Mouse (Mus musculus) C2C12 (cell line): ENCODE measurements around the gene Enkur. TPM values are rescaled to one million over a fixed set of nuclear protein-coding genes. Genes with fewer than 3 reads are reported as not detected.

Experiments
- H3K27me3 ChIP-seq: one replicate; pipeline ENCODE4 v1.6.1; 2011; ENCODE audit not compliant: control insufficient read depth, insufficient read depth, insufficient read length
- H3K36me3 ChIP-seq: one replicate; pipeline ENCODE4 v1.6.1; 2011; ENCODE audit not compliant: control insufficient read depth, insufficient read depth
- H3K4me3 ChIP-seq: one replicate; pipeline ENCODE4 v1.5.1; 2011; ENCODE audit warnings: mild to moderate bottlenecking, control low read depth; ENCODE audit not compliant: poor library complexity, insufficient read depth, severe bottlenecking
- H3K79me2 ChIP-seq: one replicate; pipeline ENCODE4 v1.6.1; 2011; ENCODE audit not compliant: control insufficient read depth, insufficient read depth
- H3K79me3 ChIP-seq: one replicate; pipeline ENCODE4 v1.6.1; 2011; ENCODE audit warnings: low read depth, control low read depth
- H3ac ChIP-seq: one replicate; pipeline ENCODE3; 2011; ENCODE audit warnings: low read depth; ENCODE audit not compliant: control insufficient read depth, insufficient read length
- CEBPB ChIP-seq: IDR thresholded peaks from one replicate; pipeline ENCODE4 v1.6.1; 2011; ENCODE audit warnings: low read depth, mild to moderate bottlenecking, control low read depth, moderate library complexity
- CTCF ChIP-seq: IDR thresholded peaks from one replicate; pipeline ENCODE4 v1.5.1; 2011; ENCODE audit not compliant: control insufficient read depth, insufficient read depth, insufficient read length
- FOSL1 ChIP-seq: IDR thresholded peaks from one replicate; pipeline ENCODE4 v1.8.0; 2011; ENCODE audit warnings: mild to moderate bottlenecking, low read length; ENCODE audit not compliant: poor library complexity, insufficient read depth, severe bottlenecking
- MAX ChIP-seq: IDR thresholded peaks from one replicate; pipeline ENCODE4 v1.6.1; 2011; ENCODE audit warnings: mild to moderate bottlenecking, control low read depth
- MYOD1 ChIP-seq: IDR thresholded peaks from one replicate; pipeline ENCODE4 v1.6.1; 2011; ENCODE audit warnings: low read depth; ENCODE audit not compliant: control insufficient read depth, insufficient read length
- MYOG ChIP-seq: IDR thresholded peaks from one replicate; pipeline ENCODE4 v1.6.1; 2011; ENCODE audit not compliant: control insufficient read depth, insufficient read length; ENCODE audit errors: extremely low read depth
- USF1 ChIP-seq: IDR thresholded peaks from one replicate; pipeline ENCODE4 v1.6.1; 2011; ENCODE audit warnings: low read depth, mild to moderate bottlenecking, control low read depth, moderate library complexity
- polyA plus RNA-seq: library from polyadenylated mRNA; unstranded; fragments of >200 nt; fragmentation: generic; extraction: Trizol; gene quantifications from one replicate; pipeline ENCODE4 v1.2.1, GENCODE M21; 2012; ENCODE audit warnings: missing spikeins

The Enkur gene
- polyA plus RNA-seq, 1 experiment, result 0.08 TPM

DNA sequence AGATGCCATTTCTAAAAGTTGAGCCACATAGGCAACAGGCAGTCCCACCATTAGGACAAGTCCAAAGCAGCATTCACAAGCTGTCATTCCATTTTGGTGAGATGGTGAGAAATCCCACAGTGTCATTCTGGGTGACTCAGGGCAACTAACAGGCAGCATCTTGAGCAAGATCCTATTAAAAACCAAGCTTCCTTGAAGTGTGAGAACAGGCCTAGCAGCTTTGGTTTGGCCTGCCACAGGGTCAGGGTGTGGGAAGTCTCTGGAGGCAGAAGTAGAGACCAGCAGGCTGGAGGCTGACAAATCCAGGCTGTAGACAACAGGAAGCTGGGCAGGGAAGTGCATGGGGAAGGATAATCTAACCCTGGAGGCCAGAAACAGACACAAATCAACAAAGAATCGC is 22.4 kb downstream of the Enkur start:
- no peaks in the 10 kb centered on the region for H3K79me2 ChIP-seq
- peak; percentile 13 for TF ChIP-seq CEBPB
- TF ChIP-seq CTCF, result no peak
- H3K4me3 ChIP-seq, result no peak overlapping the region
- no peak overlapping the region for H3ac ChIP-seq
- no peaks in the 10 kb centered on the region for H3K79me3 ChIP-seq
- H3K36me3 ChIP-seq, result no peaks in the 10 kb centered on the region
- no peaks in the 10 kb centered on the region for H3K27me3 ChIP-seq

DNA sequence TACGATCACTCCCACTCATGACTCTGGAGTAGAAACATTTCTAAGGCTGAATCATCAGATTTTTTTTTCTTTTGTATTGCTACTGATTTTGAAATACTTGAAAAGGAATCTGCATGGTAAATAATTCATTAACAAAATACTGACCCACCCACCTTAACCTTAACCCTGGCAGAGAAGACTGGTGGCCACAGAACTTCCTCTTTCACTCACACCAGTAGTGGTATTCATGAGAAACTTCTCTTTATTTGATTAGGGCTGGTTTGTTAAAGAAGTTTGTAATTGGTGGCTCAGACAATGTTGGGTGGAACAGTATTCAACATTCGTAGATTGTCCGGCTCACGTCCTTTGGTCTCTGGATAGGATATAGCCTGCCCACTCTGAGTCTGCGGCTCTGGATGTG is 26.0 kb downstream of the Enkur start:
- Histone ChIP-seq H3ac (no peak overlapping the region), H3K79me3 (no peaks in the 10 kb centered on the region), H3K4me3 (no peak overlapping the region), H3K36me3 (no peaks in the 10 kb centered on the region), H3K79me2 (no peaks in the 10 kb centered on the region), H3K27me3 (no peaks in the 10 kb centered on the region)
- TF ChIP-seq MAX, result no peak
- no peak for TF ChIP-seq FOSL1
- TF ChIP-seq MYOD1, result no peak
- TF ChIP-seq CTCF, result no peak

DNA sequence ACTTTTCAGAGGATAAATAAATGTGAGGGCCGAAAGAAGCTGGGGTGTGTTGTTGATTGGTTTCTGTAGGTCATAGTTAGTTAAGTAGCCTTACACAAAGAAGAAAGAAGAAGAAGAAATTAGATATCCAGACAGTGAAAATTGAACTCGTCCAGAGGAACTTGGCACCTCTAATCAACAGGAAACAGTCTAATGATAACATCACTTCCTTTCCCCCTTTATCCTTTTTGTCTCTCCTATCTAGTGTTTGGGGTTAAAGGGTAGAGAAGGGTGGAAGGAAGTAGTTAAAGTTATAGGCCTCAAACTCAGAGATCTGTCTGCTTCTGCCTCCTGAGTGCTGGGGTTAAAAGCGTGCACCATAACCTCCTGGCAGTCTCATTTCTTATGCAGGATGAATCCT is 32.4 kb downstream of the Enkur start:
- Histone ChIP-seq H3ac (no peak overlapping the region), H3K79me3 (no peaks in the 10 kb centered on the region), H3K27me3 (no peaks in the 10 kb centered on the region), H3K36me3 (no peaks in the 10 kb centered on the region), H3K4me3 (no peak overlapping the region), H3K79me2 (no peaks in the 10 kb centered on the region)
- no peak for TF ChIP-seq CTCF
- TF ChIP-seq MYOD1, result no peak
- TF ChIP-seq MYOG, result no peak
- TF ChIP-seq MAX, result no peak
- TF ChIP-seq CEBPB, result no peak
- TF ChIP-seq USF1, result no peak
- TF ChIP-seq FOSL1, result no peak

DNA sequence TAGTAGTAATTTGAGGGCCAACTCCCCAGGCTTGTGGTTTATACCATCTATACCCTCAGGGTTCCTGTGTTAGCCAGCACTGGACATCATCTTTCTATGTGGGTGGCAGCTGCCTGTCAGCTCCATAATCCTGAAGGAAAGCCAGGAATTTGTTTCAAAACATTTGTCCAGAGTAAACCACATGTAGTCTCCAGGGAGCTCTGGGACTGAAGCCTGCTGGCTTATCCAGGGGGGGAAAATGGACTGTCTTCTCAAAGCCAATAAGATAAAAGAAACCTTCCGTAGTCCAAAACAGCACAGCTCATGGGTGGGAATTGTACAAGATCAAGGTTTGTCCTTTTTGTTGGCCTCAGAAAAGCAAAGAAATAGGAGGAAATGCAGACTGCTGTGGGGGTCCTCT is 37.2 kb downstream of the Enkur start:
- no peaks in the 10 kb centered on the region for H3K36me3 ChIP-seq

DNA sequence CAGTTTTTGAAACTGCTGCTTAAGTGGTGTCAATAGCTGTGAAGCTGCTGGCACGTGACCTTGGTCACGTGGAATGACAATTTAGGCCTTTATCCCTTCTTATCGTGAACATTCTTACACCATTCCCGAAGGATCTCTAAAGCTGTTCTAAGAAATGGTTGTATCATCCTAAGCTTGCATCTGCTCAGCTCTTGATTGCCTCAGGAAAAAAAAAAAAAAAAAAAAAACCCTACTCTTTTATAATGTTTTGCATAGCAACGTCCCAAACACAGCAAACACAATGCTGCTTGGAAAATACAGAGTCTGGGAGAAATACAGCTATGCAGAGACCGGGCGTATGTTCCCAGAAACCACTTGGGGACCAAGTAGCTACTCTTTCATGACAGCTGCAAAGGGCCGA is 40.9 kb downstream of the Enkur start:
- Histone ChIP-seq H3K27me3 (no peaks in the 10 kb centered on the region), H3ac (no peak overlapping the region), H3K4me3 (no peak overlapping the region), H3K79me3 (no peaks in the 10 kb centered on the region), H3K36me3 (no peaks in the 10 kb centered on the region), H3K79me2 (no peaks in the 10 kb centered on the region)
- no peak for TF ChIP-seq CTCF
- peak; percentile 35 for TF ChIP-seq USF1

More for the DNA sequence above, 37.2 kb downstream of the Enkur start:
- no peak overlapping the region for H3ac ChIP-seq
- no peaks in the 10 kb centered on the region for H3K79me2 ChIP-seq
- no peak for TF ChIP-seq MYOD1
- TF ChIP-seq MYOG, result no peak
- TF ChIP-seq MAX, result no peak
- no peak for TF ChIP-seq CEBPB
- no peak for TF ChIP-seq FOSL1
- no peak for TF ChIP-seq USF1
- TF ChIP-seq CTCF, result no peak
- no peaks in the 10 kb centered on the region for H3K79me3 ChIP-seq
- no peak overlapping the region for H3K4me3 ChIP-seq
- H3K27me3 ChIP-seq, result no peaks in the 10 kb centered on the region

DNA sequence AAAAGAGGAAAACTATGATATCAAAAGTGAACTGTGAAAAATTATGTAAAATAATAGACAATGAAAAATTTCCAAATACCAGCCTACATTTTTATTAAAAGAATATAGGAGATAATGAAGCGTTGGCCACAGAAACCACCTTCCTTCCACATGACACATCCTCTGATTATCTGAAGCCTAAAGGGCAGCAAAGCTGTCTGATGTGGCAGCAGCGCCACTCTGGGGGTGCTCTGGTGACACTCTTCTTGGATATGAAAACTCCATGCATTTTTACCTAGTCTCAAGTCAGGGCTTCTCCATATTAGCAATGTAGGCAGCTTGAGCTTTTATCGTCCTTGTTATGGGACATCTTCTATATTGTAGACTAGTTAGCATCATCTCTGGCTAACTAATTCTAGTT is 51.7 kb downstream of the Enkur start:
- Histone ChIP-seq H3K27me3 (no peaks in the 10 kb centered on the region), H3K79me3 (no peaks in the 10 kb centered on the region)

More for the DNA sequence above, 51.7 kb downstream of the Enkur start:
- Histone ChIP-seq H3K36me3 (no peaks in the 10 kb centered on the region), H3K79me2 (no peaks in the 10 kb centered on the region), H3K4me3 (no peak overlapping the region), H3ac (no peak overlapping the region)
- TF ChIP-seq CEBPB (no peak), MYOG (no peak), MAX (no peak), FOSL1 (no peak), CTCF (no peak), USF1 (no peak), MYOD1 (no peak)
